Mouse (Mus musculus): ENCODE results near the gene Ccdc28a. TPM values are rescaled to one million over a fixed set of nuclear protein-coding genes. Genes with fewer than 3 reads are reported as not detected.

Gene Ccdc28a
- polyA plus RNA-seq, 1 experiment: 3.1 TPM

DNA sequence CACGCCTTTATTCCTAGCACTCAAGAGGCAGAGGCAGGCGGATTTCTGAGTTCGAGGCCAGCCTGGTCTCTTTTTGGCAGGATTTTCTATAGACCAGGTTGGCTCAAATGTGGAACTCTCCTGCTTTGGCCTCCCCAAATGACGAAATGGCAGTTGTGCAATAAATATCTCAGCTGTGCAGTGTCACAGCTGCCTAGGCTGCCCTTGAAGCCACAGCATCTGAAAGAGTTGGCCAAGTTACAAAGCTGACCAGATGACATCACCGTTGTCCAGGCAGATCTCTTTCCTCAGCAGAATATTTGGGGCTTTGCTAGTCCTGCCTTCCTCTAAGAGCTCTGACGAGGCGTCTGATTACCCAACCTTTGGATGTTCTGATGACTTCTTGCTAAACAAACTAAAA, 2.4 kb upstream of the Ccdc28a start:
- TF ChIP-seq CEBPB (IDR thresholded peaks at IDR 0.05; ENCODE audit: low read depth) (peak; percentile 64), MYOD1 (IDR thresholded peaks at IDR 0.05; ENCODE audit: control insufficient read depth, insufficient read length, low read depth) (no peak)
- Histone ChIP-seq H3K4me3 (ENCODE audit: insufficient read depth, poor library complexity, severe bottlenecking) (no peak overlapping the region), H3K27me3 (ENCODE audit: control insufficient read depth, insufficient read depth, insufficient read length) (no peaks in the 10 kb centered on the region)

DNA sequence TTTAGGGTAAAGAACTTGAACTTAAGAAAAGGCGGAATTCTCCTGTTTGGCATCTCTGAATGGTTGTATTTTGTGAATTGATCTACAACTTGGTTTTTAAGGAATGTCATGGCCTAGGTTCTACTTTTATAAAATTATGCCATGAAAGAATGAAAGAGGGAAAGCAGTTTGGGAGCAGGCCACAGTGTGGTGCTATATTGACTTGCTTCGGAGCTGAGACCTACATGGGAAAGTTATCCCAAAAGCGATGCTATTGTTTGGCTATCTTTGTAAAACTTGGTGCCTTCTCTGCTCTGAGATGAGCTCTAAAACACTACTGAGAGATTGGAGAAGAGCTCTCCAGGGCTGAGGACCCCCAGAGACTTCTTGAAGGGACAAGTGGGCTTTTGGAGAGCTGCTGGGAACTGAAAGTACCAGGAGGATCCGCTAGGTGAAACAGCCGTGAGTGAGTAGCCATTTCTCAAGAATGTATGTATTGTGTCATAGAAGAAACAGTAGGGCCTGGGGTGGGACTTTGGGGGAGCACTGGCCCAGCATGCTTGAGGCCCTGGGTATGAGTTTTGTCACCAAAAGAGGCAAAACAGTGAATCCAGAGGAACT, 1.6 kb upstream of the Ccdc28a start:
- peaks cover 2% of the 10 kb centered on the region for H3K79me3 ChIP-seq (ENCODE audit: low read depth)
- H3K36me3 ChIP-seq (ENCODE audit: control insufficient read depth, insufficient read depth): no peaks in the 10 kb centered on the region
- H3K79me2 ChIP-seq (ENCODE audit: control insufficient read depth, insufficient read depth): no peaks in the 10 kb centered on the region
- TF ChIP-seq USF1 (IDR thresholded peaks at IDR 0.05; ENCODE audit: low read depth) (no peak), MYOG (IDR thresholded peaks at IDR 0.05; ENCODE audit: control insufficient read depth, extremely low read depth, insufficient read length) (no peak), CEBPB (IDR thresholded peaks at IDR 0.05; ENCODE audit: low read depth) (no peak), FOSL1 (IDR thresholded peaks at IDR 0.05; ENCODE audit: insufficient read depth, low read length, poor library complexity, severe bottlenecking) (no peak), CTCF (IDR thresholded peaks at IDR 0.05; ENCODE audit: control insufficient read depth, insufficient read depth, insufficient read length) (no peak), MAX (IDR thresholded peaks at IDR 0.05) (no peak), MYOD1 (IDR thresholded peaks at IDR 0.05; ENCODE audit: control insufficient read depth, insufficient read length, low read depth) (no peak)
- H3K4me3 ChIP-seq (ENCODE audit: insufficient read depth, poor library complexity, severe bottlenecking): no peak overlapping the region
- no peaks in the 10 kb centered on the region for H3K27me3 ChIP-seq (ENCODE audit: control insufficient read depth, insufficient read depth, insufficient read length)
- no peak overlapping the region for H3ac ChIP-seq (ENCODE audit: control insufficient read depth, insufficient read length, low read depth)

More for the DNA sequence above, 2.4 kb upstream of the Ccdc28a start:
- H3ac ChIP-seq (ENCODE audit: control insufficient read depth, insufficient read length, low read depth): no peak overlapping the region
- H3K79me3 ChIP-seq (ENCODE audit: low read depth): peaks cover 2% of the 10 kb centered on the region
- no peaks in the 10 kb centered on the region for H3K36me3 ChIP-seq (ENCODE audit: control insufficient read depth, insufficient read depth)
- no peaks in the 10 kb centered on the region for H3K79me2 ChIP-seq (ENCODE audit: control insufficient read depth, insufficient read depth)

DNA sequence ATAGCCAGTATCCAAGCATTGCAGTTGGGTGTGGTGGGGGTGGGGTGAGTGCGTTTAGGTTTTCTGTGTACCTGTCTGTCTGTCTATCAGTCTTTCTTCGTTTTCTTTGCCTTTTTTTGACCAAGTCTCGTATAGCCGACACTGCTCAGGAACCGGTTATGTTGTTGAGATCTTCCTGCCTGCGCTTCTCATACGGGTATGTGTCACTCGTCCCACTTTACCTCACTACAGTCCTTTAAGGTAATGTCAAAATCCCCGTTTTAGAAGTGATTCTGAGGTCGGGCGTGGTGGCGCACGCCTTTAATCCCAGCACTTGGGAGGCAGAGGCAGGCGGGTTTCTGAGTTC, 577 bp upstream of the Ccdc28a start:
- no peaks in the 10 kb centered on the region for H3K79me2 ChIP-seq (ENCODE audit: control insufficient read depth, insufficient read depth)
- H3K4me3 ChIP-seq (ENCODE audit: insufficient read depth, poor library complexity, severe bottlenecking): peak overlapping the region; percentile 61
- H3ac ChIP-seq (ENCODE audit: control insufficient read depth, insufficient read length, low read depth): peak overlapping the region; percentile 40
- no peaks in the 10 kb centered on the region for H3K27me3 ChIP-seq (ENCODE audit: control insufficient read depth, insufficient read depth, insufficient read length)
- TF ChIP-seq FOSL1 (IDR thresholded peaks at IDR 0.05; ENCODE audit: insufficient read depth, low read length, poor library complexity, severe bottlenecking) (no peak), MYOD1 (IDR thresholded peaks at IDR 0.05; ENCODE audit: control insufficient read depth, insufficient read length, low read depth) (no peak), CEBPB (IDR thresholded peaks at IDR 0.05; ENCODE audit: low read depth) (no peak), MAX (IDR thresholded peaks at IDR 0.05) (no peak), CTCF (IDR thresholded peaks at IDR 0.05; ENCODE audit: control insufficient read depth, insufficient read depth, insufficient read length) (no peak), MYOG (IDR thresholded peaks at IDR 0.05; ENCODE audit: control insufficient read depth, extremely low read depth, insufficient read length) (no peak), USF1 (IDR thresholded peaks at IDR 0.05; ENCODE audit: low read depth) (no peak)
- no peaks in the 10 kb centered on the region for H3K36me3 ChIP-seq (ENCODE audit: control insufficient read depth, insufficient read depth)
- H3K79me3 ChIP-seq (ENCODE audit: low read depth): peaks cover 2% of the 10 kb centered on the region

DNA sequence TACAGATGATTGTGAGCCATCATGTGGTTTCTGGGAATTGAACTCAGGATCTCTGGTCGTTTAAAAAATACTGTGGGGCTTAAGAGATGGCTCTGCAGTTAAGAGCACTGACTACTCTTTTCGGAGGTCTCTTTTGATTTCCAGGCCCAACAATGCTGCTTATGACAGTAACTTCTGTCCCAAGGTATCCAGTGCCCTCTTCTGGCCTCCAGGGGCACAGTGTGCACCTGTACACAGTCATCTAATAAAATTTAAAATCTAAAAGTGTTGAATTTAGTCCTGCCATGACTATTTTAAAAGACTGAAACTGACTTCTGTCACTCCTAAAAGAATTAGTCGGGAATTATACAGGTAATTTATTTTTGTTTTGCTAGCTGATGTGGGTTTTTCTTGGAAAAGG, 907 bp downstream of the Ccdc28a start:
- no peak overlapping the region for H3ac ChIP-seq (ENCODE audit: control insufficient read depth, insufficient read length, low read depth)
- H3K79me2 ChIP-seq (ENCODE audit: control insufficient read depth, insufficient read depth): no peaks in the 10 kb centered on the region
- no peak overlapping the region for H3K4me3 ChIP-seq (ENCODE audit: insufficient read depth, poor library complexity, severe bottlenecking)
- H3K36me3 ChIP-seq (ENCODE audit: control insufficient read depth, insufficient read depth): no peaks in the 10 kb centered on the region
- TF ChIP-seq FOSL1 (IDR thresholded peaks at IDR 0.05; ENCODE audit: insufficient read depth, low read length, poor library complexity, severe bottlenecking) (no peak), MYOG (IDR thresholded peaks at IDR 0.05; ENCODE audit: control insufficient read depth, extremely low read depth, insufficient read length) (no peak), CEBPB (IDR thresholded peaks at IDR 0.05; ENCODE audit: low read depth) (no peak), USF1 (IDR thresholded peaks at IDR 0.05; ENCODE audit: low read depth) (no peak), CTCF (IDR thresholded peaks at IDR 0.05; ENCODE audit: control insufficient read depth, insufficient read depth, insufficient read length) (no peak), MAX (IDR thresholded peaks at IDR 0.05) (no peak), MYOD1 (IDR thresholded peaks at IDR 0.05; ENCODE audit: control insufficient read depth, insufficient read length, low read depth) (no peak)
- H3K27me3 ChIP-seq (ENCODE audit: control insufficient read depth, insufficient read depth, insufficient read length): no peaks in the 10 kb centered on the region
- H3K79me3 ChIP-seq (ENCODE audit: low read depth): peaks cover 2% of the 10 kb centered on the region

DNA sequence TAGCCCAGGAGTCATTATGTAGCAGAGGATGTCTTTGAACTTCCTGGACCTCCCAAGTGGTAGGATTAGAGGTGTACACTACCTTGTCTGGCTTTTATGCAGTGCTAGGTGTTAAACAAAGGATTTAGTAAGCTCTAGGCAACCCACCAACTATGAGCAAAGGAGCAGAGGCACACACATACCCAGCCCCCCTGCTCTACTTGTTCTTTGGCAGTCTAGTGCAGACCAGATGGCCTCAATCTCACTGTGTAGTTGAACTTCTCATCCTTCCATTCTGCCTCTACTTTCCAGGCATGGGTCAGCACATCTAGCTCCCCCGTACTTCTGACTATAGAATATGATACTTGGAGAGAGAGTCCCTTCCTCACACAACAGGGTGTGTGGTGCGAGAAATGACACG, 10.4 kb downstream of the Ccdc28a start:
- Histone ChIP-seq H3K79me3 (ENCODE audit: low read depth) (no peaks in the 10 kb centered on the region), H3K27me3 (ENCODE audit: control insufficient read depth, insufficient read depth, insufficient read length) (no peaks in the 10 kb centered on the region), H3K4me3 (ENCODE audit: insufficient read depth, poor library complexity, severe bottlenecking) (no peak overlapping the region), H3K79me2 (ENCODE audit: control insufficient read depth, insufficient read depth) (no peaks in the 10 kb centered on the region), H3ac (ENCODE audit: control insufficient read depth, insufficient read length, low read depth) (no peak overlapping the region), H3K36me3 (ENCODE audit: control insufficient read depth, insufficient read depth) (no peaks in the 10 kb centered on the region)
- TF ChIP-seq MAX (IDR thresholded peaks at IDR 0.05): no peak
- TF ChIP-seq MYOD1 (IDR thresholded peaks at IDR 0.05; ENCODE audit: control insufficient read depth, insufficient read length, low read depth): no peak
- TF ChIP-seq FOSL1 (IDR thresholded peaks at IDR 0.05; ENCODE audit: insufficient read depth, low read length, poor library complexity, severe bottlenecking): no peak
- TF ChIP-seq USF1 (IDR thresholded peaks at IDR 0.05; ENCODE audit: low read depth): no peak
- no peak for TF ChIP-seq CTCF (IDR thresholded peaks at IDR 0.05; ENCODE audit: control insufficient read depth, insufficient read depth, insufficient read length)
- TF ChIP-seq CEBPB (IDR thresholded peaks at IDR 0.05; ENCODE audit: low read depth): no peak

DNA sequence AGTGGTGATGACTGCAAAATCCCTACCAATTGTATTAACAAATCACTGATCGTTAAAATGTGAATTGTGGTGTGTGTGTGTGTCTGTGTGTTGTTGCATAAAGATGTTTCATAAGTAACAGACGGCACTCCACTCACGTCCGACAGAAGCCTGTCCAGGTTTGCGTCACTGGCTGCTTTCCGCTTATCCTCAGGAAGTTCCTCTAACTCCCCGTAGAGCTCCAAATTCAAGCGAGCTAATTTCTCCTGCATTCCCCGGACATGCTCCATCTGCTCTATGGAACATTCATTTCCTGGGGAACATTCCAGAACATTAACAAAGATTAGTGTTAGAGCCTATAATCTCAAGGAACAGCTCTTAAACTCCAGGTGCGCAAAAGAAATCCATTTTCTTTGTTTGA, 15.4 kb downstream of the Ccdc28a start:
- Histone ChIP-seq H3K79me2 (ENCODE audit: control insufficient read depth, insufficient read depth) (no peaks in the 10 kb centered on the region), H3K4me3 (ENCODE audit: insufficient read depth, poor library complexity, severe bottlenecking) (no peak overlapping the region), H3K27me3 (ENCODE audit: control insufficient read depth, insufficient read depth, insufficient read length) (no peaks in the 10 kb centered on the region), H3K36me3 (ENCODE audit: control insufficient read depth, insufficient read depth) (no peaks in the 10 kb centered on the region), H3ac (ENCODE audit: control insufficient read depth, insufficient read length, low read depth) (no peak overlapping the region), H3K79me3 (ENCODE audit: low read depth) (no peaks in the 10 kb centered on the region)
- TF ChIP-seq FOSL1 (IDR thresholded peaks at IDR 0.05; ENCODE audit: insufficient read depth, low read length, poor library complexity, severe bottlenecking): no peak
- TF ChIP-seq MYOD1 (IDR thresholded peaks at IDR 0.05; ENCODE audit: control insufficient read depth, insufficient read length, low read depth): no peak
- no peak for TF ChIP-seq CEBPB (IDR thresholded peaks at IDR 0.05; ENCODE audit: low read depth)
- TF ChIP-seq MAX (IDR thresholded peaks at IDR 0.05): no peak
- no peak for TF ChIP-seq USF1 (IDR thresholded peaks at IDR 0.05; ENCODE audit: low read depth)
- no peak for TF ChIP-seq CTCF (IDR thresholded peaks at IDR 0.05; ENCODE audit: control insufficient read depth, insufficient read depth, insufficient read length)
- no peak for TF ChIP-seq MYOG (IDR thresholded peaks at IDR 0.05; ENCODE audit: control insufficient read depth, extremely low read depth, insufficient read length)
